Mouse (Mus musculus) ES-E14 (cell line): ENCODE measurements around the gene Prkag1.

Experiments
- CHD2 ChIP-seq: IDR thresholded peaks from 2 replicates; pipeline ENCODE4 v1.6.1; 2014; ENCODE audit warnings: mild to moderate bottlenecking, low read depth, low read length, inconsistent platforms
- HCFC1 ChIP-seq: IDR thresholded peaks from 2 replicates; pipeline ENCODE4 v1.6.1; 2012; ENCODE audit warnings: low read length, inconsistent platforms, borderline replicate concordance; ENCODE audit not compliant: insufficient read depth
- MAFK ChIP-seq: IDR thresholded peaks from 2 replicates; pipeline ENCODE4 v1.6.1; 2014; ENCODE audit warnings: mild to moderate bottlenecking, low read depth, low read length, inconsistent platforms; ENCODE audit not compliant: insufficient read depth
- ZC3H11A ChIP-seq: IDR thresholded peaks from 2 replicates; pipeline ENCODE4 v1.6.1; 2012; ENCODE audit warnings: low read depth, mild to moderate bottlenecking, inconsistent platforms, low read length, borderline replicate concordance
- ZNF384 ChIP-seq: IDR thresholded peaks from 2 replicates; pipeline ENCODE4 v1.6.1; 2012; ENCODE audit warnings: low read depth, low read length, inconsistent platforms

GRCm38 (mm10) chr15:98772511-98773211, 58.7 kb downstream of the Prkag1 start:
- TF ChIP-seq HCFC1 (no peak), CHD2 (no peak), ZNF384 (no peak), MAFK (no peak), ZC3H11A (no peak)
